Mouse (Mus musculus) MEL (cell line): ENCODE measurements around the gene Mob4.

Experiments used
- CTCF ChIP-seq, 3 experiments: IDR thresholded peaks in 2 of 3; conservative IDR thresholded peaks in 1 of 3; 2 replicates each; pipeline ENCODE4 v1.5.1; 2011 to 2012; ENCODE audit warnings: low read length in 3 of 3, low read depth in 2 of 3, mild to moderate bottlenecking in 2 of 3, improper control_type of control experiment in 1 of 3, inconsistent platforms in 1 of 3, mixed read lengths in 1 of 3, moderate library complexity in 1 of 3; ENCODE audit not compliant: control insufficient read depth in 1 of 3, insufficient read depth in 1 of 3, poor library complexity in 1 of 3, severe bottlenecking in 1 of 3
- E2F4 ChIP-seq: IDR thresholded peaks from 2 replicates; pipeline ENCODE4 v1.6.1; 2011; ENCODE audit warnings: low read depth, low read length, improper control_type of control experiment, borderline replicate concordance
- GATA1 ChIP-seq: IDR thresholded peaks from 2 replicates; pipeline ENCODE4 v1.6.1; 2011; ENCODE audit warnings: low read depth, low read length, improper control_type of control experiment
- TBP ChIP-seq: IDR thresholded peaks from 2 replicates; pipeline ENCODE4 v1.8.0; 2011; ENCODE audit warnings: low read depth, low read length, improper control_type of control experiment

GRCm38 (mm10) chr1:55179917-55180566 lies 49.0 kb downstream of the Mob4 start:
- TF ChIP-seq CTCF (IDR thresholded peaks at IDR 0.05 in 2 of 3, conservative IDR thresholded peaks at IDR 0.05 in 1 of 3; ENCODE audit: control insufficient read depth in 1 of 3, insufficient read depth in 1 of 3, low read depth in 2 of 3, low read length in 3 of 3, poor library complexity in 1 of 3, severe bottlenecking in 1 of 3) (peak in 2 of 3 experiments; percentile 26 to 33; a peak in 2 of 6 replicates), TBP (no peak), GATA1 (no peak), E2F4 (no peak)
